Mouse (Mus musculus) liver, postnatal 0 days (tissue): ENCODE results near the gene Nanog.

Source experiments
- CTCF ChIP-seq: sonication (generic); IDR thresholded peaks from 2 replicates; pipeline ENCODE4 v1.5.1; 2016; ENCODE audit warnings: antibody characterized with exemption, low read depth
- EP300 ChIP-seq: IDR thresholded peaks from 2 replicates; pipeline ENCODE4 v1.6.1; 2016; ENCODE audit warnings: antibody characterized with exemption, low read depth, mild to moderate bottlenecking

- TF ChIP-seq CTCF (no peak), EP300 (no peak)
Observed at GRCm38 (mm10) chr6:122741460-122742227, 34.4 kb downstream of the Nanog start.
